Mouse (Mus musculus): ENCODE data around the gene Vmn1r173. TPM values are rescaled to one million over a fixed set of nuclear protein-coding genes. Genes with fewer than 3 reads are reported as not detected.

The Vmn1r173 gene
- total RNA-seq (2023), result not detected in 4 replicates

GRCm38 (mm10) chr7:23700403-23700802, at the start of gene Vmn1r173:
Gene Vmn1r173 (plus strand): TSS chr7:23700703.

GRCm38 (mm10) chr7:23658016-23658415, 42.5 kb upstream of the Vmn1r173 start, which contains the start of gene Vmn1r172:
Gene Vmn1r172 (plus strand): TSS chr7:23658316.

GRCm38 (mm10) chr7:23751970-23752369, 51.5 kb downstream of the Vmn1r173 start, which contains the start of gene Vmn1r174:
Gene Vmn1r174 (plus strand): TSS chr7:23752270.

Other genes starting within 250 kb of the Vmn1r173 start
- gene Vmn1r167, start 193.5 kb upstream of the Vmn1r173 start, total RNA-seq (2023), result not detected in 4 replicates
- gene Vmn1r168, start 161.0 kb upstream of the Vmn1r173 start, total RNA-seq (2023), result not detected in 4 replicates
- not detected in 4 replicates for gene Vmn1r169, start 125.2 kb upstream of the Vmn1r173 start, total RNA-seq (2023)
- not detected in 4 replicates for gene Vmn1r170, start 94.5 kb upstream of the Vmn1r173 start, total RNA-seq (2023)
- gene Vmn1r171, start 70.0 kb upstream of the Vmn1r173 start, total RNA-seq (2023), result not detected in 4 replicates
- not detected in 4 replicates for gene Vmn1r172, start 42.4 kb upstream of the Vmn1r173 start, total RNA-seq (2023)
- not detected in 4 replicates for gene Vmn1r174, start 51.6 kb downstream of the Vmn1r173 start, total RNA-seq (2023)
- not detected in 4 replicates for gene Vmn1r175, start 109.9 kb downstream of the Vmn1r173 start, total RNA-seq (2023)
- gene Vmn1r176, start 136.7 kb downstream of the Vmn1r173 start, total RNA-seq (2023), result not detected in 4 replicates
- not detected in 4 replicates for gene Vmn1r177, start 165.7 kb downstream of the Vmn1r173 start, total RNA-seq (2023)
- gene Vmn1r178, start 191.3 kb downstream of the Vmn1r173 start, total RNA-seq (2023), result not detected in 4 replicates
- gene Vmn1r179, start 226.3 kb downstream of the Vmn1r173 start, total RNA-seq (2023), result not detected in 4 replicates
- not detected in 4 replicates for gene Vmn1r180, start 249.9 kb downstream of the Vmn1r173 start, total RNA-seq (2023)

Measured in B cell, adult 62 days (primary cell).